Mouse (Mus musculus): Measurements from ENCODE around the gene Il1b. TPM values are rescaled to one million over a fixed set of nuclear protein-coding genes. Genes with fewer than 3 reads are reported as not detected.

Il1b gene
- 0.18 and 0.38 TPM in 2 replicates for polyA plus RNA-seq (2015; fragmentation: Nextera tagmentation; extraction: Ambion mirVana)

GRCm38 (mm10) chr2:129371039-129371438, at the start of gene Il1b:
Gene Il1b (minus strand): TSS chr2:129371139.

Other genes starting within 250 kb of the Il1b start
- gene Chchd5, start 241.4 kb downstream of the Il1b start, polyA plus RNA-seq (2015; fragmentation: Nextera tagmentation; extraction: Ambion mirVana): 18.1 and 19.8 TPM in 2 replicates
- gene Slc20a1, start 172.4 kb downstream of the Il1b start, polyA plus RNA-seq (2015; fragmentation: Nextera tagmentation; extraction: Ambion mirVana): 6.5 and 7.4 TPM in 2 replicates
- 9.3 and 11.1 TPM in 2 replicates for gene Ckap2l, start 73.9 kb downstream of the Il1b start, polyA plus RNA-seq (2015; fragmentation: Nextera tagmentation; extraction: Ambion mirVana)
- 0.10 and 0.41 TPM in 2 replicates for gene Il1a, start 61.2 kb downstream of the Il1b start, polyA plus RNA-seq (2015; fragmentation: Nextera tagmentation; extraction: Ambion mirVana)
- gene F830045P16Rik, start 165.5 kb upstream of the Il1b start, polyA plus RNA-seq (2015; fragmentation: Nextera tagmentation; extraction: Ambion mirVana): 0.17 TPM in 1 of 2 replicates, not detected in the other
- gene Sirpa, start 221.7 kb upstream of the Il1b start, polyA plus RNA-seq (2015; fragmentation: Nextera tagmentation; extraction: Ambion mirVana): 17.3 and 21.4 TPM in 2 replicates